Mouse (Mus musculus) left cerebral cortex, adult 9 months (tissue): ENCODE measurements around the gene Tmem237.

ENCODE experiments used
- DNase-seq, 2 experiments: peaks; one replicate each; pipeline ENCODE4 v3.0.0; 2022; ENCODE audit warnings: low spot score in 2 of 2

The Tmem237 gene

DNA sequence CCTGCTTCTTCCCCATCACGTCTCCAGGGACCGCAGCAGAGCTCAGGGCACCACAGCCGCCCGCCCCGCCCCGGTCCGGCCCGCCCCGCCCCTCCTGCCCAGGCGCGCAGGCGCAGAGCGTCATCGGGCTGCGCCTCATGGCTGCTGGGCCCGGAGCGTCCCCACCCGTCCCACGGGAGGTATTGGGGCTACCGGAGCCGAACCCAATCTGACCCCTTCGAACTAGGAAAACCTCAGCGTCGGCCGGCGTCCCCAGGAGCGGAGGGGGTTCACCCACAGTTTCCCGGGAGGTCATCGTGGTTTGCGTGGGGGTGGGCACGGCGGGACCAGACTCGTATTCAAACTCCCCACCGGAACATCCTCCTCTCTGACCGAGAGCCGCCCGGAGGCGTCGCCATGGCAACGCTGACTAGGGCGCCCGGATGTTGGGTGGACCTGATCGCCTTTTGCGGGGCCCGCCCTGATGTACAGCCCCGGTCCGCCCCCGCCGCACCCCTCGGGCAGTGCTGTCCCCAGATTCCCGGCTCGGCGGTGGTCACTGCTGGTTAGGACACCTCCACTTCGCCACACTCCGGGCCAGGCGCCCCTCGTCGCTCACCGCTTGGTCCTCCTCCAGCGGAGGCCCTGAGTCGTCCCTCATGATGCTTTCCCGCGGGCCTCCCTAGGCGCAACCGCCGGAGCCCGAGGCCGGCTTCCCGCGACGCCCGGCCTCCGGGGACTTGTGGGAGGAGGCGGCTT lies at the start of gene Tmem237:
Gene Tmem237, minus strand, starts transcription at position 689 of the 738 bp plus-strand sequence.
- peak; percentile 79 to 93 for DNase-seq

DNA sequence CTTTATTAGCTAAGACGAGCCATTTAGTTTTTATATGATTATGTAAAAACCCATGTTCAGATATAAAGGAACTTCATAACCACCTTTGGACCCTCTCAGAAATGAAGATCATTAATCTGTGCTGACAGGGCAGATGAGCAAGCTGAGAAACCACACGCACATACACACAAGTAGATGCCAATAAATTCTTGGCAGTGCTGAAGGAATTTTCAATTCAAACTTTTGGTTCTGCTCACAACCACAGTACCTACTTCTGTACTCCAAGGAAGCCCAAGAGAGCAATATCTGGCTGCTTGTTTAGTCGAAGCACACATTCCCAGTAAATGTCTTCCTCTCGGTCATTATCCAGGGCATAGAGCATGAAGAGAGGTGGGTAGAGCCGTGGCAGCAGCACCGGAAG lies 49.4 kb upstream of the Tmem237 start:
- DNase-seq: no peak

DNA sequence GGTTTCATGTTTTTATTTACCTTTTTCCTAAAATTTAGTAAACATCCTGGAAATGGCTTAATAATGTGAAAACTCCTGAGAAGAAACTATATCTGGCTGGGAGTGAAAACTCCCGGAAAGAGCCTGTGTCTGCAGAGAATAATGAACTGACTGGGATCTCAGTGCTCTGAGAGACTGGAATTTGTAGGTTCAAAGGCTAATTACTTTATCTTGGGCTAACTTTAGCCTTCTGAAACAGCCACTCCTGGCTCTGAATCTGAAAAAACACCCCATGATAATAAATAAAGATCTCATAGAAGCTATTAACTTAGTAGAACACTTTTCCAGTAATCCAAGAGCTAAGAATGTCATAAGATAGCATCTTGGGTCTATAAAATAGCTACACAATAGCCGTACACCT lies 48.3 kb upstream of the Tmem237 start:
- DNase-seq: no peak

DNA sequence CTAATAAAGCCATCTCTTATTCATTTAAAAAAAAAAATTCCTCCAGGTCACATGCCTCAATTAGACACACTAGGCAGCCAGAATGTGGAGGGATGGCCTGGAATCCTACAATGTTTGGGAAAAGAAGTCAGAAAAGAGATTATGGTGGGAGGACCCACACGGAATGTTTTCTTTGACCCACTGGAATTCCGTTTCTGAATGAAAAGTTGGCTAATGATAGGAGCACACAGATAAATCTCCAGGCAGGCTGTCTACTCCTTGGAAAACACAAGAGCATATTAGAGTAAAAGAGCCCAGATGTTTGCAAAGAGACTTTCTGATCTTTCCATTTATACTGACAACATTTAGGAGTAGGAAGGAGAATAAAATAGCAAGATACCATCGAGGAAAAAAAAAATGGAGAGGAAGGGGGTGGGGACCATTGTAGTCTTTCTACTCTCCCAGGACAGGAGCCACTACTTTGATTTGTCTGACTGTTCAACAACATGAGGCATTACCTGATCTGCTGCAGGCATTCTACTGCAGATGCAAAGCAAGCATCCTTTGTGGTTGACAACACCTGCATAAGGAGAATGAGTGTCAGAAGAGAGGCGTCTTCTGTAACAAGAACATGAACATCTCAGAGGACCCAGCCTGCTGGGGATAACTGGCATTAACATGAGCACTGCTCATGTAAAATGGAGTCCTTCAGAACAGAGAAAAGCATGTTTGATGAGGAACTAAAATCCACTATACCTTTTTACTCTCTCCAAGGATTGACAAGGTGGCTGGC lies 47.6 kb upstream of the Tmem237 start:
- no peak for DNase-seq

DNA sequence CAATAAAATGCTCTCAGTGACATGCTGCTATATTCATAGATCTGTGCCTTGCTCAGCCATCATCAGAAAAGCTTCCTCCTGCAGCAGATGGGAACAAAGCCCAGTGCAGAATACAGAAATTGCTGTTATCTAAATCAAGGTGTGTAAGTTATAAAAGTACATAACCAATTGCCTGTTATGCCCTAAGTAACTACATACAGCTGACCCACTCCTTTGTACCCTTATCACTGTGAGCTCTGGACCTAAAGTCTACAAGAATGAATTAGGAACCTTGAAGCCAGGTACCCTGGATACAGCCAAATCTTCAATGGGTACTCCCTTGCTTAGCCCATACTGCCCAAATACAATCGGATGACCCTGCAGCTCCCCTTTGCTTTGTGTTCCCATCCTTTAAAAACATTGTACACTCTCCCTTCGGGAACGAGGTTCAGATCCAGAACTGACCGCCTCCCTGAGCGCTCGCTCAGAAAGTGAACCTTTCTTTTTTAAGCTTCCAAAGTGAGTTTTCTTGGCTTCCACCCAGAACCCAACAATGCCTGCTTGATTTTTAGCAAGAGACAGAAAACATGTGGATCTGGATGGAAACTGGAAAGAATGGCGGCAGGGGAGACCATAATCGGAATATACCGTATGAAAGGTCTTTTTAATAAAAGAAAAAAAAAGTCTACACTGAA lies 46.2 kb upstream of the Tmem237 start:
- DNase-seq: no peak

DNA sequence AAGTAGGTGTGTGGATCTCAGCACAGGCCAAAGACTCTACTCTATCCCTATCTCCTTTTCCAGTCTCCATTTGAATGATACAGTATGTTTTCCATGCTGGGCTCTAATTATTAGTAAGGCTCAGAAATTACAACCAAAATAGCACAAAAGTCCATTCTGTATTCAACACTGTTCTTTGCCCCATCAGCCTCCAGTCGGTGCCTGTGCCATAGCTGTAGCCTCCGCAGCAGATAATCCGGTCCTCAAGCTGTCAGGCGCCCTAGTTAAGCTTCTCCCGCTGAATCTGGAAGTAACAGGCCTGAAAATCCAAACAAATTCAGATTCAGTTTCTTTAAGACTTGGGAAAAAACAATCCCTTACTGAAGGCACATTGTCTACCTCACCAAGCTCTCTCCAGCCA lies 43.7 kb upstream of the Tmem237 start:
- DNase-seq: no peak

DNA sequence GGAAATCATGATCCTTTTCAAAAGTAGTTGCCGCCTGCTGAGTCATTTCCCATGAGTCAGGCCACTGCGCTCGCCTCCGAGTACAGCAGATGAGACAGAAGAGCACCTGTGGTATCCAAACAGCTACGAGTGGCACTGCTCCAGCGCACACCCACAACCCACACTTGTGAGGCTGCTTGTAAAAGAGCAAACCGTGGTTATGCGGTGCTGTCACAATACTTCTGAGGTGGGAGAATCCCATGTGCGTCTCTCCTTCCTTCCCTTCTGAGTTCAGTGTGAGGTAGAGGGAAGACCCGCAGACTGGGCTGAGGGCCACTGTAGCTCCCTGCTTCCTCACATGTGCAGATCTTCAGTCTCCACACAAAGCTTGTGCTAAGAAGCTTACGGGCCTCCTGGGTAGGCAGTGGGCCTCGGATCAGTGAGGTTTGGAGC lies 42.8 kb upstream of the Tmem237 start, which contains the start of gene Mpp4:
Gene Mpp4, minus strand, starts transcription at position 360 of the 432 bp plus-strand sequence.
- peak; percentile 44 to 84 for DNase-seq

DNA sequence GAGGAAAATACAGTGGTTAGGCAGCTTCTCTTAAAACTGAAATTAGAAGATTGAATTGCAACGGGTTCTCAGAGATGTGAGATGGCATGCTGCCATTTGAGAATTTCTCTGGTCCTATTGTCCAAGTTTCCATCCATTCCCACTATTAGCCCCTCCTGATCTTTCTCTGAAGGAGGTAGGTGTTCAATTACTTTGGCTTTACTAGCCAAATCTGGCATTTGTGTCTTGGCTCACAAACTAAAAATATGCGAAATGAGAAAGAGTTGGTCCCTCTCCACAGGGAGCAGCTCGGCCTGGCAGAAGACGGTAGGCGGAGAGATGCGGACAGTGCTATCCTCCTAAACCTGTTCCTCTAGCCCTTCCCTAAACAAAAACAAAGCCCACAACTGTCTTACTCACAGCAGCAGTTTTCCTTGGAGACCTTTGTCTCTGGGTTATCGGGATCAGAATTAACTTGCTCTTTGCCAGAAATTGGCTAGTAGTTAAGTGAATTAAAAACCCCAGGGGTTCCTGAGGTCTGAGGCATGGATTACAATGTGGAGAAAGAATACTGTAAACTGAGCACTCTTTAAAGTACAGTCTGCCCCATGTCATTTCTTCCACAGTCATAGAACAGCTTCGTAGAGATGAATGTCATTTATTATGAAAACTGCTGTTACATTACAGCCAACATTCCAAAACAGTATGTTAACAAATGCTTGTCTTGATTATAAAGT lies 42.3 kb upstream of the Tmem237 start:
- DNase-seq: no peak

DNA sequence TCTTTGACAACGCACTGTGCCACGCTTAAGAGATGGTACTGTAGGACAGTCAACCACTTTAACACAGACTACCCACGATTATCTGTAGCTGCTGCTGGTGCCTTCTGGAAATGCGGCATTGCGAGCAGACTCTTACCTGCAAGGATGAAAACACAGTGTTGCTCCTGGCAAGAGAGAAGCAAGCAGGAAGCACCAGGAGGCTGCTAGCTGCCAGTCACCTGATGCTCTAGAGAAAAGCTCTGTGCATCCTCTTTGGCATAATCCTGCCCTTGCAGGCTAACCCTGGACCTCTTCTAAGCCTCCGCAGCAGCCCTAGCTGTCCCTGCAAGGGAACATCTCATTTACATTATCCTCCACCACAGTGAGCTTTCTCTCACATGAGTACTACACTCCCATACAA lies 41.2 kb upstream of the Tmem237 start:
- DNase-seq: no peak

DNA sequence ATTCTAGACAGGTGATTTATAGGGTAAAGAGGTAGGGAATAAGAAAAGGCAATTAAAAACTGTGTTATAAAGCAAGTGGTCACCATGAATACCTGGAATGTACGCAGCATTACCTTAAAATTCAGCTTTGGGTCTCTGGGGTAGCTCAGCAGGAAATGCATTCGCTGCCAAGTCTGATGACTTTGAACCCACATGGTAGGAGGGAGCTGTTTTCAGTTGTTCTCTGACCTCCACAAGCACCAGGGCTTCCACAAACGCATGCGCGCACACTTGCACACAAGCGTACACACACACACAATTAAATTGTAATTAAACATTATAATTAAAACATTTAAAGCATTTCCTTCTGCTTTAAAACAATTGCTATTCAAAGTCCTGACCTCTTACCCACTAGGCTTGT lies 40.7 kb upstream of the Tmem237 start:
- no peak for DNase-seq

DNA sequence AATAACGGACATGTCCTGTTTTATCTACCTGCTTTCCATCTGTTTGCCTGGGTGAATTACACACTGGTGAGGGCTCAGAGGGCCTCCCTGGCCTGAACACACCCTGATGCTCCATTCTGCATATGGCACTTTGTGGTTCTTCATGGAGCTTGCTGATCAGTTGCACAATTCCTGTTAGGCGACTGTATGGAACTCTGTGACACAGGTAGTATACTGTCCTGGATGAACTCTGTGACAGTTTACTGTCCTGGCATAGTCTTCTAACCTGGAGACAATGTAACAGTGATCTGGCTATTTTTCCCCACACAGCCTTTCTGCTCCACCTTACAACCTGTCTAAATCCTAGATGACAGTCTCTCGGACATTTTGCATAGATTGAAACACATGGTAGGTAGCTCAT lies 38.9 kb upstream of the Tmem237 start:
- DNase-seq: no peak

DNA sequence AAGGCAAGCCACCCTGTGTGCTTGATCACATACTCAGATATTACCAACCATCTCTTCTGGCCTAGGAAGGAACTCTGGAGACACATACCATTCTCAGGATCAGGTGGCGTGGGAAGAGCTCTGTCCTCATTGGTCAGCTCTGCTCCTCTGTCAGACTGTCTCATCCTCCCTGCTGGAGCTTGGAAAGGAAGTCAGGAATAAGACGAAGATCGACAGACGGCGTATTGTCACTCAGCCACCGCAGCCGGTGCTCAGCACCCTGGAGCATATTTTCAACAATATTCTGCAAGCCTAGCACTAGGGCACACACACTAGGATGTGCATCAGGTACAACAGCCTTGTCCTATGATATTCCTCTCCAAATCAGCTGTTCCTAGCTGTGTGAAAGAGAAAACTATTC lies 38.3 kb upstream of the Tmem237 start:
- no peak for DNase-seq

DNA sequence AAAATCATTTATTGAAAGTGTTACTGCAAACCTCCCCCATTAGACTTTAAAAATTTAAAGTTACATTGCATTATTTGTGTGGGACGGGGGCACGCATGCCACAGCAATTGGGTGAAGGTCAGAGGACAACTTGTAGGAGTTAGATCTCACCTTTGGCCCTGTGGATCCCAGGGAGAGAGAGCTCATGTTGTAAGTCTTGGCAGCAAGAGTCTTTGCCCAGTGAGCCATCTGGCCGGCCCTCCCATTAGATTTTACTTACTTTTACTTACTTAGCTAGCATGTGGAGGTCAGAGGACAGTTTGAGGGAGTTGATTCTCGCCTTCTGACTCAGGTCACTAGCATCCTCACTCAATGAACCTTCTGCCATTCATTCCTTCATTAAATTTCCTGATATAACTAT lies 37.6 kb upstream of the Tmem237 start:
- DNase-seq: no peak

DNA sequence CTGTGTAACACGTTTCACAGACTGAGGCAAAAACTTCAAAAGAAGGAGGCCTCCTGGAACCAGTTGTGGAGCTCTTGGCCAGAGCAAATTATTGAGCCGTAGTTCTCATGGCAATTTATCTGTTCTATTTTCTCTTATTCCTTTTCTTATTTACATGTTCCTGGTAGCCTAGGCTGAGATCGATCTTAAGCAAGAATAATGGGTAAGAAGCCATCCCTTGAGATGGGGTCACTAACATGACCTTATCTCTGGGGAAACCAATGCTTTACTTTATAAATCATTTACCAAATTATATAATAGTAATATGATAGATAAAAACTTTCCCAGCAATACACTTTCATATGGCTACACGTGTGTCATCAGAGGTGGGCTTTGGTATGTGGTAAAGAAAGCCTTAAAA lies 32.1 kb upstream of the Tmem237 start:
- DNase-seq: no peak

DNA sequence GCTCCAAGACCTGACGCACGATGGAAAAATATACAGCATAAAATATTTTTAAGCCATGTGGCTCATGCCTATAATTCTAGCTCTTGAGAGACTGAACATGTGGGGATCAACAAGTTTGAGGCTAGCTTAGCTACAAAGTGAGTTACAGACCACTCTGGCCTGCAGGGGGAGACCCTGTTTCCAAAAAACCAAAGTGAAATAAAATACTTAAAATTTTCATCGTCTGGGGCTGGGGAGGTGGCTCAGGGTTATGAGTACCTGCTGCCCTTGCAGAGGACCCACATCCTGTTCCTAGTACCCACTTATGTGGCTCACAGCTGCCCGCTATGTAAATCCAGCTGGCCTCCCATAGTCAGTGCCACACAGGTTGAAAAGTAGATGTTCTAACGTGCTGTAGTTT lies 30.3 kb upstream of the Tmem237 start:
- DNase-seq: no peak

DNA sequence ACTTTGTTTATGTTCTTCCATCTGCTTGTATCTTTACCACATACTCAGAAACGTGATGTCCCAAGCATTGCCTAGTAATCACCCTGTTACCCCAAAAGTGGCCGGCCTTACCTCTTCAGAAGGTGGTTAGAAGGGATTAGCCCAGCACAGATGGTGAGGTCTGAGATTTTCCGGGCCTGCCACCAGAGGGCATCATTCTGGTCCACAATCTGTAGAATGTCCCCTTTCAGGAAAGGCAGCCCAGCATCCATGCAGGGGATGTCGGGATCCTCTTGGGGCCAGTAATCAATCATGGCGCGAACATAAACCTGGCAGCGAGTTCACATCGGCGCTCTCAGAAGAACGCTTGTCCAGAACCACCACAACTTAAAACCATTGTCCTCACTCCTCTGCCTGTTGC lies 24.3 kb upstream of the Tmem237 start:
- no peak for DNase-seq

DNA sequence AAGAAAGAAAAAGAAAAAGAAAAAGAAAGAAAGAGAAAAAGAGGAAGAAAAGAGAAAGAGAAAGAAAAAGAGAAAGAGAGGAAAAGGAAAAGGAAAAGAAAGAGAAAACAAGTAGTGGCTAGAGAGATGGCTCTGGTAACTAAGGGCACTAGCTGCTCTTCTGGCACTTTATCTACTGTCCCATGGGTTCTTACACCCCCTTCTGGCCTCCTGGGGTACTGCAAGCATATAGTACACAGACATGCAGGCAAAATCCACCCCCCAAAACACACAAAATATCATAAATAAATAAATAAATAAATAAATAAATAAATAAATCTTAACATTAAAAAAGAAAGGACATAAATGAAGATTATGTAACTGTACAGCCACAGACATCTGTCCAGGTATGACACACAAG lies 22.6 kb upstream of the Tmem237 start:
- peak in 1 of 2 experiments; percentile 25 for DNase-seq

DNA sequence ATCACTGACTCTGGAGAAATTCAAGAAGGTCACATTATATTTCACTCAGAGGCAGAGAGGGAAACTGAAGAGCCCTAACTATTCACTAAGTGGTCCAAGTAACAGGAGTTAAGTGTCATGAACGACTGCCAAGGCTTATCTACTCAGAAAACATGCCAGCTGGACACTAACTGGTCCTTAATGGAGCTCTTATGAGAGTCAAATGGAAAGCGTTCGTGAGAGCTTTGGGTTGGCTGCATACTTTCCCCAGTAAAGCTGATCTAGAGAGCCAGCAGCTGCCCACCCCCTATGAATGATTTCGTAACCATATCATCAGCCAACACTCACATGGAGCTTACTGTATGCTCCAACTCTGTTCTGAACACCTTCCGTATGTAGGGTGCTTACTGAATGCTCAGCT lies 14.2 kb upstream of the Tmem237 start:
- DNase-seq: no peak

DNA sequence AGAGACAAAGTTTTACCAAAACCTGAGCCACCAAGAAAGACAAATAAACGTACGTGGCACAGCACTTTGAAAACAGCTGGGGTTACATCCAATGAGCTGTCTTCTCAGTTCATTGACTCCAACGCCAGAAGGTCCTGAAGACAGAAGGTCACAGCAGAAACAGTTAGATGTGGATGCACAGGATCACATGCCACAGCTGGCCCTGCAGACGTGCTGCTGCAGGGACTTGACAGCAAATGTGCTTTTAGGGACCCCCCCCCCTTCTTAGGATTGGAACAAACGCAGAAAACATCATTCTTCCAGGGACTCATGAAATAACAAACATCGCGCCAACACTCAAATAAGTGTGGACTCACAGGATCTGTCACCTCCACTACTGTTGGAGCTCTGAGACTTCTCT lies 8.7 kb upstream of the Tmem237 start:
- DNase-seq: no peak

DNA sequence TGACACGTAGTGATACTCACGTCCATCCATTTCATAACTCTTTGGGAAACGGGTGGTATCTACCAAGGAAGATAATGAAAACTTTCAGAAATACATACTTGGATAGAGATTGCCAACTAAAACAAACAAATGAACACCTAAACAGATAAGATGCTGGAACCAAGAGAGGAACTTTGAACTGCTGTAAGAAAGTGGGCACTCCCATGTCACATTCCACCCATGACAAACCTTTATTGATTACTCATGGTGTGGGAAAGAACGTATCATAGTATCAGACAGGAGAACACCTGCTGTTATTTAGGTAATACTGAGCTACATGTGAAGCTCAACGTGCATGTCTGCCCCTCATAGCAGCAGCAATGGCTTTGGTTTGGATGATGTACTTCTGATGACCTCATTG lies 5.3 kb upstream of the Tmem237 start:
- DNase-seq: no peak

DNA sequence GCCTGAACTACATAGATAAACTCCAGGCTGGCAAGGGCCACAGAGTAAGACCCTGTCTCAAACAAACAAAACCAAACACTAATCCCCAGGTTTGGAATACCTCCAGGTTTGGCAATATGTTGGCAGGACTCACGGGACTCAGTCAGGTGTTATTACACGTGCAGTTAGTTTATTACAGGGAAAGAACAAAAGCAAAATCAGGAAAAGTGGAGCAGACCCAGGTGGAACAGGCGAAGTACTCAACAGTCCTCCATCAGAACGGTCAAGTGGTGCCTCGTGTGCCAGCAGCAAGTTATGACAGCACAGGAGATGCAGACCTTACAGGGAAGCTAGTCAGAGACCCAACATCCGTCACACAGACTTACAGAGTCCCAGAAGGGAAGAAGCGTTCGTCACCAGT lies 9.7 kb downstream of the Tmem237 start:
- no peak for DNase-seq

DNA sequence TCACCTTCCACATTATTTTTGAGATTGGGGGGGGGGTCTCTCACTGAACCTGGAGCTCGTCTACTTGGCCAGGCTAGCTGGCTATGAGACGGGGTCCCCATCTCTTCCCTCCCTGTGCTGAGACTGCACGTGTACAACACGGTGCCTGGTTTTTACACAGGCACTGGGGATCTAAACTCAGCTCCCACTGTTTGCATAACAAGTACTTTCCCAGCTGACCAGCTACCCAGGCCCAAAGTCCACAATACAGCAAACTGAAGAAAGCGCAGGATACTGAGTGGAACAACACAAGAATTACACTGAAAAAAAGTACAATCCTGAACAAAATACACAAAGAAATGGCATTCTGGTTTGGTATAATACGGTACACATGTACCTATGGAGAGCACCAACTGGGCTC lies 18.1 kb downstream of the Tmem237 start:
- no peak for DNase-seq
